Mouse (Mus musculus): ENCODE measurements around the gene Gm49369.
"Not testable (repeated sequence)": the region's sequence is repeated elsewhere in the genome, so short reads cannot be mapped to it uniquely, and the experiment has no call there.

The Gm49369 gene

GRCm38 (mm10) chr7:142328507-142328906 is 54.0 kb downstream of the Gm49369 start:
- DNase-seq (ENCODE audit: low read depth), result no peak

DNA sequence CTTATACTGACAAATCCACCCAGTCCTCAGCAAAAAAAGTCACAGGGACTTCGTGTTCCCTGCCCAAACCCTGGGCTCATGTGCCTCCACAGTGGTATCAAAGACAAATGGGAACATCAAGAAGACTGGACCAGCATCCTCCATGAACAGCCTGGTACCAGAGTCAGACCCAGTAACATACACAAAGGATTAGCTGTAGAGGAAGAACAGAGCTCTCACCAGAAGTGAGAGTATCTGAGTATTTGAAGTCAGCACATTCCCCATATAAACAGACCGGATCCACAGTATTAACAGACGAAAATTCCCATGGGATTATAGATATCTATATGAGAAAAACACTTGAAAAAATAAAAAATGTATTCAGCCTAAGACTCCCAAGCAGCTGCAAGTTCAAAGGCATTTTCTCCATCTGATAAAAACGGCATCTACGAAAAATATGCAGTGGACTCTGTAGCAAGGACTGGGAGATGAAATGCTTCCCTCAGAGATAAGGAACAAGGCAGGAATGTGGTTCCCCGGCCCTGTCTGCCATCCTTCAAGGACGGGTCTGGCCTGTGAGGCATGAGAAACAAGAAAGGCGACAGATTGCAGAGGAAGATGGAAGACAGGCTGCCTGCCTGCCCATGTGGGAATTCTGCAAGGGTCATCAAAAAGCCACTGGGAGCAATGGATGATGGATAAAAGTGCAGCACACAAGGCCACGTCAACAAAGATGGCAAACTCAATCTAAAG is 55.6 kb downstream of the Gm49369 start:
- DNase-seq (ENCODE audit: low read depth), result no peak

DNA sequence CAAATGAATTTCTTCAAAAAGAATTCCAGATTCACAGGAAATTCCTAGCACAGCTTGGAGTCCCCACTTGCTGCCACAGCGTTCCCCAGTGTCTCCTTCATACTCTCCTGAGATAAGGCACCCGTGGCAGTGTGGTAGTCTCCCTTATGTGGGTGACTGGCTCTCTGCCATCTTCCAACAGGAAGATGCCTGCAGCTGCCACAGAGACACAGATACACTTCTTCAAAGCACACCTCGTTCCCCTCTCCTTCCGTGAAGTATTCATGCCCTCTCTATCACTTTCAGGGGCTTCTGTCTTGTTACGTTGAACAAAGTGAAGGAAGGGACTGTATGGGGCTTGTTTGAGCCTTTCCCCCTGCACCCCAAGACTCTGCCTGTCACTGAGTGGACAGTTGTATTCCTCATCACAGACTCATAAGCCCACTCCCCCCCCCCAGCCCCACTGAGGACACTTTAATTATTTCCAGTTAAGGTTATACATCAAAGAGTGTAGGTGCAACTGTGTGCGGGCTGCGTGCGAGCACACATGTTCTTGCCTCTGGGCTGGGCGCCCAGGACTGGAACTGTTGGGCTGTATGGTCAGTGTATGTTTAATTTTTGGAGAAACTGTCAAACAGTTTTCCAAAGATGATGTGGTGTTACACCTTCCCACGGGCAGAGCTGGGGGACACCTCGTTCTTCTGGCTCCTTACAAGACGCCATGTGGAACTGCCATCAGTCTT is 58.9 kb downstream of the Gm49369 start:
- no peak for DNase-seq (ENCODE audit: low read depth)

DNA sequence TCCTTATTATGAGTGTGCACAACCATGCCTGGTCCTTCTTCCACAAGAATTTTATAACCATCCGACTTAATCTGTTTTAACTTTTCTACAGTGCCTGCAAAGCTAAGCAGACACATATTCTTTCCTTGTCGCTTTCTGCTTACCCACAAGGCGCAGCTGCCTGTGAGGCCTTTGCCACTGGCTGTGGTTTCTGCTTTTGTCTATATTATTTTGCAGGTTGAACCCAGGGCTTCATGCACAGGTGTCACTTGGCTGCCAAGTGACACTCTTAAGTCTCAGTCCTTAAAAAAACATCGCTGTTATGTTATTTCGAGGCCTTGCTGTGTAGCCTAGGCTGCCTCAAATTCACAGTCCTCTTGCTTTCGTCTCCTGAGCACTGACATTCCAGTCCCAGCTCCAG is 59.8 kb downstream of the Gm49369 start:
- no peak for DNase-seq (ENCODE audit: low read depth)

DNA sequence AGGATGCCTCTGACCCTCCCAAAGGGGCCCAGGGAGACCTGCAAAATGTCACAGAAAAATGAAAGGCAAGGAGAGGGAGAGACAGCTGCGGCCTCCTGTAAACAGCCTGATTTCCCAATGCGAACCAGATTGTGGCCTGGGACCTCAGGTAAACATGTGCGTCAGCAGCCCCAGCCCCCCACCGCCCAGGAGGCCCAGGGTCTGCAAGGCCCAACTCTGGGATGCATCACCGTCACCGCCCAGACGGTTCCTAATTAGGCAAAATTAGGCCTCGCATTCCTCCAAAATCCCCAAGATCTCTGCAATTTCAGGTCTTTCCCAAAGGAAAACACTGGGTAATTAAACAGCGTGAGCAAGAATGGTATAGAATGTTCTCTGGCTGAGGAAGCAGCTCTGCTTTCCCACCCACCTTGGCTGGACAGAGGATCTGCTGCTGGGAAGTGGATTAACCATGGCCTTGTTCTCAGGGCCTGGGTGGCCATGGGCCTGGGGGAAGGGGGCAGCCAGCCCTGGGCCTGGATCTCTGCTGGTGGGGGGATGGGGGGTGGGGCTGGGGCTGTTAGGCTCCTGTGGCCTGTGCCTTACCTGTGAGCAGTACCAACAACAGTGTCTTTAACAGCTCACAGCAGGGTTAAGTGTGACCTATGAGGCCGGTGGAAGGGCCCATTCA is 60.7 kb downstream of the Gm49369 start:
- DNase-seq (ENCODE audit: low read depth), result not testable (repeated sequence)

Measured in fibroblast of lung, adult 2 months (primary cell).